Mouse (Mus musculus) forebrain, embryonic 13.5 days (tissue): ENCODE results near the gene Ttc37. TPM values are rescaled to one million over a fixed set of nuclear protein-coding genes. Genes with fewer than 3 reads are reported as not detected.

Experiments
- polyA plus RNA-seq: library from polyadenylated mRNA; unstranded; fragments of >200 nt; fragmentation: Nextera tagmentation; extraction: Ambion mirVana; gene quantifications from 2 replicates; pipeline ENCODE4 v1.2.1, GENCODE M21; 2015

Ttc37 gene
- polyA plus RNA-seq, 1 experiment from 2014 or later = 9.6 TPM

Other genes with a start within 250 kb of the Ttc37 start
- 38.3 and 38.7 TPM in 2 replicates for gene Rhobtb3, start 154.8 kb upstream of the Ttc37 start, polyA plus RNA-seq
- 1.2 and 1.8 TPM in 2 replicates for gene Spata9, start 131.6 kb upstream of the Ttc37 start, polyA plus RNA-seq
- gene Rfesd, start 80.0 kb upstream of the Ttc37 start, polyA plus RNA-seq = 19.0 and 19.8 TPM in 2 replicates
- gene Gpr150, start 41.7 kb upstream of the Ttc37 start, polyA plus RNA-seq = 0.55 and 0.74 TPM in 2 replicates
- 4.2 and 6.0 TPM in 2 replicates for gene Arsk, start 74 bp upstream of the Ttc37 start, polyA plus RNA-seq
- gene Fam81b, start 206.3 kb downstream of the Ttc37 start, polyA plus RNA-seq = 0.85 and 1.4 TPM in 2 replicates